Mouse (Mus musculus) testis, adult 2 months (tissue): ENCODE measurements at regions not wholly inside any gene's neighbourhood (a gene's known extent, or its start where the extent isn't known, plus 50 kb on each side); places are given as distances from the start of the nearest gene placed in this dataset.

ENCODE experiments used
- CTCF ChIP-seq: fragments of 200-500 bp; IDR thresholded peaks from 2 replicates; pipeline ENCODE4 v1.5.1; 2012; ENCODE audit warnings: low read depth, mild to moderate bottlenecking, inconsistent platforms, low read length, moderate library complexity; ENCODE audit not compliant: control insufficient read depth, insufficient read depth, insufficient replicate concordance
- POLR2A ChIP-seq: fragments of 200-500 bp; IDR thresholded peaks from 2 replicates; pipeline ENCODE4 v1.6.1; 2012; ENCODE audit warnings: low read depth, mild to moderate bottlenecking, inconsistent platforms, low read length, moderate library complexity; ENCODE audit not compliant: control insufficient read depth

GRCm38 (mm10) chr11:25538641-25539258 is 671.8 kb downstream of the 5730522E02Rik start:
- no peak for TF ChIP-seq CTCF
- TF ChIP-seq POLR2A = no peak
